Mouse (Mus musculus) cerebellum, adult 2 months (tissue): ENCODE measurements around the gene Dock10. TPM values are rescaled to one million over a fixed set of nuclear protein-coding genes. Genes with fewer than 3 reads are reported as not detected.

Source experiments
- DNase-seq, 2 experiments: peaks; one replicate each; pipeline ENCODE4 v3.0.0; 2021
- H3K27ac ChIP-seq: fragments of 200-500 bp; 2 replicates; pipeline ENCODE4 v1.5.1; 2012; ENCODE audit warnings: low read length, control low read depth, inconsistent platforms; ENCODE audit not compliant: insufficient read depth
- H3K27me3 ChIP-seq: fragments of 200-500 bp; 2 replicates; pipeline ENCODE4 v1.6.1; 2012; ENCODE audit warnings: inconsistent platforms, mild to moderate bottlenecking, low read length, moderate library complexity; ENCODE audit not compliant: control insufficient read depth, insufficient read depth
- H3K4me1 ChIP-seq: fragments of 200-500 bp; 2 replicates; pipeline ENCODE4 v1.6.1; 2011; ENCODE audit warnings: low read length; ENCODE audit not compliant: control insufficient read depth, insufficient read depth
- H3K4me3 ChIP-seq: fragments of 200-500 bp; replicated peaks from 2 replicates; pipeline ENCODE3; 2011; ENCODE audit warnings: mild to moderate bottlenecking, low read depth, low read length, control low read depth; ENCODE audit not compliant: insufficient read depth
- CTCF ChIP-seq: fragments of 200-500 bp; IDR thresholded peaks from 2 replicates; pipeline ENCODE4 v1.5.1; 2011; ENCODE audit warnings: low read depth, mild to moderate bottlenecking, control low read depth, low read length, moderate library complexity, borderline replicate concordance; ENCODE audit not compliant: insufficient read depth
- POLR2A ChIP-seq: fragments of 200-500 bp; IDR thresholded peaks from 2 replicates; pipeline ENCODE4 v1.6.1; 2011; ENCODE audit warnings: low read length, control low read depth, borderline replicate concordance; ENCODE audit not compliant: insufficient read depth
- WGBS: fragments of 180-500 bp; shearing (Covaris S2); methylation state at CpG from one replicate; pipeline ENCODE4 v1.1.7; 2018; 5-methylcytosine and 5-hydroxymethylcytosine counted together
- polyA plus RNA-seq: library from polyadenylated mRNA; depleted of rRNA; stranded (reverse); fragments of >200 nt; gene quantifications from 2 replicates; pipeline ENCODE4 v1.2.3, GENCODE M21; 2012

Dock10 gene
- polyA plus RNA-seq, 1 experiment = 27.1 TPM

DNA sequence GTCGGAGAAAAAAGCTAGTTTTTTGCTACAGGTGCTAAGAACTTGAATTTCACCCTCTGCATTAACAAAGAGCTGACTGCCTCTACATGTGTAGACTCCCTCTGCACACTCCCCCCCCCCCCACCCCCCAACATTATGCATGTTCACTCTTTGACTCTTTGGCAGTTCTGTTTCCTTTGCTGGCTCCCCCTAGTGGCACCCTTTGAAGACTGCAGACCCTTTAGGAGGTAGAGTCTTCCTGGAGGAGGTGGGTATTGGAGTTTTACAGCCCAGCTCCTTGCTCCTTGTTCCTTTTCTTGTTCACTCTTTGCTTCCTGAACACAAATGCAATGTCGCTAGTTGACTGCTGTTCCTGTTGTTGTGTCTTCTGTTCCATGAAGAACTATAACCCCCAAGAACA is 181.4 kb downstream of the Dock10 start:
- WGBS = 86% methylated on average over 2 of the region's 2 CpGs
- Histone ChIP-seq H3K27ac (no peak overlapping the region), H3K4me3 (no peak overlapping the region), H3K27me3 (no peaks in the 10 kb centered on the region), H3K4me1 (no peaks in the 10 kb centered on the region)
- DNase-seq = no peak
- TF ChIP-seq POLR2A = no peak
- TF ChIP-seq CTCF = no peak

GRCm38 (mm10) chr1:80556446-80556845 is 201.9 kb downstream of the Dock10 start:
- Histone ChIP-seq H3K4me3 (no peak overlapping the region), H3K27me3 (no peaks in the 10 kb centered on the region), H3K4me1 (no peaks in the 10 kb centered on the region), H3K27ac (no peak overlapping the region)
- no peak for DNase-seq
- 95% methylated on average over 1 of the region's 1 CpGs for WGBS
- no peak for TF ChIP-seq POLR2A

GRCm38 (mm10) chr1:80541522-80541921 is 216.8 kb downstream of the Dock10 start:
- H3K4me3 ChIP-seq = no peak overlapping the region
- no peak for DNase-seq
- TF ChIP-seq CTCF (no peak), POLR2A (no peak)
- WGBS = 64% methylated on average over 3 of the region's 3 CpGs
- H3K27ac ChIP-seq = no peak overlapping the region
- no peaks in the 10 kb centered on the region for H3K27me3 ChIP-seq
- no peaks in the 10 kb centered on the region for H3K4me1 ChIP-seq

DNA sequence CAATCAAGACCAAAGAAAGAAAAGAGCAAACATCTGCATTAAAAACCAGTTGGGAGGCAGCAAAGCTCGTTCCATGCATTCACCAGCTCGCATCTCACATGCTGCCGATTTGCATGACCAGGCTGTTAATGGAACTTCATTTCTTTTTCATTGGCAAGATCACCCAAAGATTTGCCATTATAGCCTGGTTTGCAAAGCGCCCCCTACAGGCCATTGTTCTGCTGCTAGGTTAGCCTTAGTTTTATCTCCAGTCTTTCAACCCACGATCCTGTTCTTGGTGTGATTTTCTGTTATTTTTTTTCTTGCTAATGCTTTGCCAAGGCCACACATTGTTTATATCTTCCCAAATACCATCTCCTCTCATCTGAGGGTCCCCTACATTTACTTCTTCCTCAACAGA is 236.1 kb downstream of the Dock10 start:
- Histone ChIP-seq H3K27ac (no peak overlapping the region), H3K27me3 (no peaks in the 10 kb centered on the region), H3K4me1 (no peaks in the 10 kb centered on the region), H3K4me3 (no peak overlapping the region)
- no peak for TF ChIP-seq CTCF
- no peak for TF ChIP-seq POLR2A
- DNase-seq = no peak
- 71% methylated on average over 5 of the region's 5 CpGs for WGBS

DNA sequence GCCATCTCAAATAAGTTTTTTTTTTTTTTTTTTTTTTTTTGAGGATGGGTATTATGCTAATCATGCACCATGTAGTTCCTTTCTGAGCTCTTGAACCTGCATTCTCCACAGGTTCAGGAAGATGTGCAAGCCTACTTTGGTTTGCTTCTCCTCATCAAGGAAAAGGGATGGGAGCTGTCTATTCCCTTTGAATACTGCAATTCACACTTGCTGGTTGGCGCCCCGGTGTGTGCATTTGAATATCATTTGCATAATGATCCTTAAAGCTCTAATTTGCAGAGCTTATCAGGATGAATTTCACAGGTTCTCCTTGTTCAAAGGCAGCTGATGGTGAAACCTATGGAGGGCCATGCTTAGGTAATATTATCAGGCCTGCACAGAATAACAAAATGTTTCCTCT is 237.9 kb downstream of the Dock10 start:
- H3K27me3 ChIP-seq = no peaks in the 10 kb centered on the region
- H3K4me1 ChIP-seq = no peaks in the 10 kb centered on the region
- no peak overlapping the region for H3K4me3 ChIP-seq
- no peak overlapping the region for H3K27ac ChIP-seq
- WGBS = 49% methylated on average over 2 of the region's 2 CpGs
- TF ChIP-seq POLR2A (no peak), CTCF (no peak)
- no peak for DNase-seq

- no peak for DNase-seq
- WGBS = 11% methylated on average over 1 of the region's 1 CpGs
- no peaks in the 10 kb centered on the region for H3K27me3 ChIP-seq
- H3K4me3 ChIP-seq = no peak overlapping the region
- H3K4me1 ChIP-seq = no peaks in the 10 kb centered on the region
- H3K27ac ChIP-seq = no peak overlapping the region
- TF ChIP-seq POLR2A (no peak), CTCF (no peak)
These were observed 238.4 kb downstream of the Dock10 start for GRCm38 (mm10) chr1:80519893-80520292.

DNA sequence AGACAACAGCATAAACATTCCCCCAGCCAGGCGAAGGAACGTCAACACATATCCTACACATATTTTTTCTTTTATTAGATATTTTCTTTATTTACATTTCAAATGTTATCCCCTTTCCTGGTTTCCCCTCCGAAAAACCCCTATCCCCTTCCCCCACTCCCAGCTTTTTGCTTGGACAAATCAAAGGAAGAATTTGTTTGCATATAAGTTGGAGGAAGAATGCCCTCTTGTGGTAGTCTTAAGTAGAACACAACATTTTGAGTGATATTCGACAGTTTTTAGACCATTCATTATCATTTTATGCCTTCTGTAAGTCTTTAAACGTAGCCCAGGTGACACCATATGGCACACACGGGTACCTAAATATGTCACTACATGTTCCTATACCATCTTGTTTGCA is 242.5 kb downstream of the Dock10 start:
- WGBS = 45% methylated on average over 6 of the region's 6 CpGs

GRCm38 (mm10) chr1:80512210-80512948 is 245.9 kb downstream of the Dock10 start:
- DNase-seq = peak in 1 of 2 experiments; percentile 25
- TF ChIP-seq POLR2A (no peak), CTCF (peak; percentile 22; the same call in 1 of the 2 replicates)
- no peak overlapping the region for H3K4me3 ChIP-seq
- no peaks in the 10 kb centered on the region for H3K4me1 ChIP-seq
- H3K27me3 ChIP-seq = no peaks in the 10 kb centered on the region
- 73% methylated on average over 8 of the region's 8 CpGs for WGBS
- H3K27ac ChIP-seq = no peak overlapping the region

More for the DNA sequence above, 242.5 kb downstream of the Dock10 start:
- H3K27me3 ChIP-seq = no peaks in the 10 kb centered on the region
- no peaks in the 10 kb centered on the region for H3K4me1 ChIP-seq
- no peak overlapping the region for H3K4me3 ChIP-seq
- H3K27ac ChIP-seq = no peak overlapping the region
- peak; percentile 25; the same call in 1 of the 2 replicates for TF ChIP-seq CTCF
- no peak for TF ChIP-seq POLR2A
- DNase-seq = peak in 1 of 2 experiments; percentile 15
